Mouse (Mus musculus): ENCODE measurements at regions not wholly inside any gene's neighbourhood (a gene's known extent, or its start where the extent isn't known, plus 50 kb on each side); places are given as distances from the start of the nearest gene placed in this dataset.
A peak's percentile ranks its signal among the peaks of the same experiment; 100 is the strongest.

- Histone ChIP-seq H3K36me3 (ENCODE audit: insufficient read depth, low read length) (no peaks in the 10 kb centered on the region), H3K27me3 (ENCODE audit: insufficient read depth, low read length) (no peaks in the 10 kb centered on the region), H3K27ac (no peak overlapping the region), H3K4me2 (ENCODE audit: low read depth, low read length) (no peak overlapping the region), H3K9me3 (ENCODE audit: low read length) (no peaks in the 10 kb centered on the region), H3K9ac (replicated peaks; ENCODE audit: low read length) (no peak overlapping the region), H3K4me3 (ENCODE audit: low read length) (no peak overlapping the region), H3K4me1 (ENCODE audit: insufficient read depth, low read length) (no peaks in the 10 kb centered on the region)
- no peak for DNase-seq (ENCODE audit: low spot score)
- ATAC-seq, result no peak
- no peak for TF ChIP-seq CTCF (IDR thresholded peaks at IDR 0.05; ENCODE audit: low read depth)
- WGBS, result 77% methylated on average over 3 of the region's 3 CpGs
Measured at GRCm38 (mm10) chr2:75392041-75392440, 267.0 kb upstream of the Hnrnpa3 start.

GRCm38 (mm10) chr2:75394928-75395673, 264.0 kb upstream of the Hnrnpa3 start:
- no peak for TF ChIP-seq CTCF (IDR thresholded peaks at IDR 0.05; ENCODE audit: low read depth)
- Histone ChIP-seq H3K27me3 (ENCODE audit: insufficient read depth, low read length) (no peaks in the 10 kb centered on the region), H3K27ac (no peak overlapping the region), H3K4me2 (ENCODE audit: low read depth, low read length) (no peak overlapping the region), H3K4me3 (ENCODE audit: low read length) (no peak overlapping the region), H3K36me3 (ENCODE audit: insufficient read depth, low read length) (no peaks in the 10 kb centered on the region), H3K9ac (replicated peaks; ENCODE audit: low read length) (no peak overlapping the region), H3K4me1 (ENCODE audit: insufficient read depth, low read length) (no peaks in the 10 kb centered on the region), H3K9me3 (ENCODE audit: low read length) (no peaks in the 10 kb centered on the region)
- 70% methylated on average over 6 of the region's 6 CpGs for WGBS
- no peak for ATAC-seq
- no peak for DNase-seq (ENCODE audit: low spot score)

GRCm38 (mm10) chr2:75396016-75396415, 263.0 kb upstream of the Hnrnpa3 start:
- ATAC-seq (no peak), DNase-seq (ENCODE audit: low spot score) (no peak)
- Histone ChIP-seq H3K4me1 (ENCODE audit: insufficient read depth, low read length) (no peaks in the 10 kb centered on the region), H3K9ac (replicated peaks; ENCODE audit: low read length) (no peak overlapping the region), H3K27me3 (ENCODE audit: insufficient read depth, low read length) (no peaks in the 10 kb centered on the region), H3K4me3 (ENCODE audit: low read length) (no peak overlapping the region), H3K4me2 (ENCODE audit: low read depth, low read length) (no peak overlapping the region), H3K9me3 (ENCODE audit: low read length) (no peaks in the 10 kb centered on the region), H3K36me3 (ENCODE audit: insufficient read depth, low read length) (no peaks in the 10 kb centered on the region), H3K27ac (no peak overlapping the region)
- TF ChIP-seq CTCF (IDR thresholded peaks at IDR 0.05; ENCODE audit: low read depth), result no peak
- WGBS, result 46% methylated on average over 2 of the region's 2 CpGs

GRCm38 (mm10) chr2:75400291-75400870, 258.7 kb upstream of the Hnrnpa3 start:
- H3K9me3 ChIP-seq (ENCODE audit: low read length), result no peaks in the 10 kb centered on the region
- no peak for DNase-seq (ENCODE audit: low spot score)

GRCm38 (mm10) chr2:75403791-75404190, 255.3 kb upstream of the Hnrnpa3 start:
- DNase-seq (ENCODE audit: low spot score) (no peak), ATAC-seq (no peak)
- WGBS, result 55% methylated on average over 8 of the region's 8 CpGs
- no peak for TF ChIP-seq CTCF (IDR thresholded peaks at IDR 0.05; ENCODE audit: low read depth)
- Histone ChIP-seq H3K4me1 (ENCODE audit: insufficient read depth, low read length) (no peaks in the 10 kb centered on the region), H3K36me3 (ENCODE audit: insufficient read depth, low read length) (no peaks in the 10 kb centered on the region), H3K9me3 (ENCODE audit: low read length) (no peaks in the 10 kb centered on the region), H3K4me3 (ENCODE audit: low read length) (no peak overlapping the region), H3K27me3 (ENCODE audit: insufficient read depth, low read length) (no peaks in the 10 kb centered on the region), H3K9ac (replicated peaks; ENCODE audit: low read length) (no peak overlapping the region), H3K4me2 (ENCODE audit: low read depth, low read length) (no peak overlapping the region), H3K27ac (no peak overlapping the region)

More at GRCm38 (mm10) chr2:75400291-75400870, 258.7 kb upstream of the Hnrnpa3 start:
- no peak for TF ChIP-seq CTCF (IDR thresholded peaks at IDR 0.05; ENCODE audit: low read depth)
- no peak overlapping the region for H3K4me2 ChIP-seq (ENCODE audit: low read depth, low read length)
- no peaks in the 10 kb centered on the region for H3K36me3 ChIP-seq (ENCODE audit: insufficient read depth, low read length)
- ATAC-seq, result no peak
- H3K27ac ChIP-seq, result no peak overlapping the region
- no peak overlapping the region for H3K9ac ChIP-seq (replicated peaks; ENCODE audit: low read length)
- H3K4me1 ChIP-seq (ENCODE audit: insufficient read depth, low read length), result no peaks in the 10 kb centered on the region
- WGBS, result 79% methylated on average over 7 of the region's 7 CpGs
- H3K27me3 ChIP-seq (ENCODE audit: insufficient read depth, low read length), result no peaks in the 10 kb centered on the region
- H3K4me3 ChIP-seq (ENCODE audit: low read length), result no peak overlapping the region

GRCm38 (mm10) chr2:75405524-75406214, 253.4 kb upstream of the Hnrnpa3 start:
- ATAC-seq (0 out of 2 replicates have a peak, but pooled peaks have one; percentile 59), DNase-seq (ENCODE audit: low spot score) (peak; percentile 54)
- H3K4me1 ChIP-seq (ENCODE audit: insufficient read depth, low read length), result no peaks in the 10 kb centered on the region
- no peak overlapping the region for H3K4me3 ChIP-seq (ENCODE audit: low read length)
- H3K9ac ChIP-seq (replicated peaks; ENCODE audit: low read length), result no peak overlapping the region
- 45% methylated on average over 13 of the region's 13 CpGs for WGBS
- no peaks in the 10 kb centered on the region for H3K27me3 ChIP-seq (ENCODE audit: insufficient read depth, low read length)
- no peak for TF ChIP-seq CTCF (IDR thresholded peaks at IDR 0.05; ENCODE audit: low read depth)
- H3K27ac ChIP-seq, result no peak overlapping the region
- H3K9me3 ChIP-seq (ENCODE audit: low read length), result no peaks in the 10 kb centered on the region
- H3K4me2 ChIP-seq (ENCODE audit: low read depth, low read length), result no peak overlapping the region
- H3K36me3 ChIP-seq (ENCODE audit: insufficient read depth, low read length), result no peaks in the 10 kb centered on the region

Data from hindbrain, postnatal 0 days (tissue).